Mouse (Mus musculus): Measurements from ENCODE around the gene Rps16. TPM values are rescaled to one million over a fixed set of nuclear protein-coding genes. Genes with fewer than 3 reads are reported as not detected.
A peak's percentile ranks its signal among the peaks of the same experiment; 100 is the strongest.

The Rps16 gene
- polyA plus RNA-seq, 1 experiment from 2014 or later, result 955 TPM

- DNase-seq (ENCODE audit: low spot score), result no peak
- 5% methylated on average over 34 of the region's 35 CpGs for WGBS
- H3K4me2 ChIP-seq (replicated peaks; ENCODE audit: low read depth), result peak overlapping the region; percentile 97
These were observed 39.1 kb upstream of the Rps16 start for GRCm38 (mm10) chr7:28311151-28311925.

DNA sequence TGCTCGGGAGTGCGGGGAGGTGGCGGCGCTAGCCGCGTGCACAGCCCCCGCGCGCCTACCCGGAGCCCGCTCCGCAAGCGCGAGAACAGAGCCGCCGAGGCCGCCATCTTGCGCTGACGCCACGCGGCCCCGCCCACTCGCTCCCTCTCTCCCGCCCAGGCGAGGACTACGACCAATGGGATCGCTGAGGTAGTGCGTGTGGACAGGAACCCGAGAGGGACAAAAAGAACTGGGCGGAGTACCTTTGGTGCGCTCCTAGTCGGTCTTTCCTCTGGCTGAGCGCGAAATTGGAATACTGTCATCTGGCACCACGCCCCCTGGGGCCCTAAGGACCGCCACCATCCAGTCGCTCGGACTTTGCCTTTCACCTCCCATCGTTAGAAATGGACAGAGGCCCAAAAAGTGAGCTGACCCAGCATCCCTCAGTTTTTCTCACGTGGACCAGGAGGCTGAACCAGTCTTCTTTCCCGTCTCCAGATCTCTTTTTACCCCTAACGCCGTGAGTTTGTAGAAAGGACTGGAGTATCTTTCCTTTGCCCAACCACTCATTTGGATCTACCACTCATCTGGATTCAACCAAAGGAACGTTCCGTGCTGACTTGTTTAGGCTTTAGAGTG is 38.4 kb upstream of the Rps16 start, which contains the start of gene Timm50:
Gene Timm50, minus strand, starts transcription at position 147 of the 618 bp plus-strand sequence.
- peak; percentile 97 for ATAC-seq (ENCODE audit: low FRiP score, low TSS enrichment)
- H3K27ac ChIP-seq (replicated peaks), result peak within 1 kb of the TSS; percentile 65
- no peaks in the 10 kb centered on the region for H3K27me3 ChIP-seq (ENCODE audit: control insufficient read depth, insufficient read depth, low read length)
- TF ChIP-seq EP300 (optimal IDR thresholded peaks at IDR 0.05) (no peak), CTCF (IDR thresholded peaks at IDR 0.05; ENCODE audit: low read depth) (peak; percentile 31; the same call in 1 of the 2 replicates)
- no peaks in the 10 kb centered on the region for H3K9me3 ChIP-seq (ENCODE audit: control insufficient read depth, low read length)
- no peaks in the 10 kb centered on the region for H3K4me1 ChIP-seq (replicated peaks; ENCODE audit: control insufficient read depth, insufficient read depth)
- WGBS, result under 1% methylated on average over 41 of the region's 45 CpGs
- H3K4me3 ChIP-seq (ENCODE audit: low read depth, low read length), result peak within 1 kb of the TSS; percentile 90
- H3K36me3 ChIP-seq (ENCODE audit: control insufficient read depth, insufficient read depth, low read length), result peaks cover 29% of the 10 kb centered on the region
- H3K4me2 ChIP-seq (replicated peaks; ENCODE audit: low read depth), result peak within 1 kb of the TSS; percentile 97
- DNase-seq (ENCODE audit: low spot score), result peak; percentile 97
- H3K9ac ChIP-seq (ENCODE audit: low read length), result peak within 1 kb of the TSS; percentile 87

More at GRCm38 (mm10) chr7:28311151-28311925, 39.1 kb upstream of the Rps16 start:
- Histone ChIP-seq H3K4me3 (ENCODE audit: low read depth, low read length) (peak overlapping the region; percentile 90), H3K9me3 (ENCODE audit: control insufficient read depth, low read length) (no peaks in the 10 kb centered on the region), H3K27ac (replicated peaks) (peak overlapping the region; percentile 65), H3K4me1 (replicated peaks; ENCODE audit: control insufficient read depth, insufficient read depth) (no peaks in the 10 kb centered on the region), H3K9ac (ENCODE audit: low read length) (peak overlapping the region; percentile 87), H3K27me3 (ENCODE audit: control insufficient read depth, insufficient read depth, low read length) (no peaks in the 10 kb centered on the region), H3K36me3 (ENCODE audit: control insufficient read depth, insufficient read depth, low read length) (peaks cover 28% of the 10 kb centered on the region)
- peak; percentile 69 for ATAC-seq (ENCODE audit: low FRiP score, low TSS enrichment)
- TF ChIP-seq CTCF (IDR thresholded peaks at IDR 0.05; ENCODE audit: low read depth) (no peak), EP300 (optimal IDR thresholded peaks at IDR 0.05) (no peak)

DNA sequence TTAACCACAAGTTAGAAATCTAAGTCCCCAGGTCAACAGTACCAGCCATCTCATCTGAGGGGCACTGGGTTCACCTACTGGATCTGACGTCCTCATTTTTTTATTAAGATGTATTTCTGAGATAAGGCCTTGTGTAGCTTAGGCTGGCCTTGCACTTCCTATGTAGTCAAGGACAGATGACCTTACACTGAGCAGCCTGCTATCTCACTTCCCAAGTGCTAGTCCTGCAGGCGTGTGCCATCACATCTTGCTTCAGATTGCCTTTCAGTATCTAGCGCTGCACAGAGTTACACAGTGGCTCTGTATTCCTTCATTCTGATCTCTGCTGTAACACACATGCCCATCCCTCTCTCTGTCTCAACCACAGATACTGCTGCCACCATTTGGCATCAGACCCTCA is 32.4 kb upstream of the Rps16 start:
- peaks cover 56% of the 10 kb centered on the region for H3K36me3 ChIP-seq (ENCODE audit: control insufficient read depth, insufficient read depth, low read length)
- no peak overlapping the region for H3K4me2 ChIP-seq (replicated peaks; ENCODE audit: low read depth)
- H3K27ac ChIP-seq (replicated peaks), result no peak overlapping the region
- TF ChIP-seq CTCF (IDR thresholded peaks at IDR 0.05; ENCODE audit: low read depth) (no peak), EP300 (optimal IDR thresholded peaks at IDR 0.05) (no peak)
- 88% methylated on average over 3 of the region's 3 CpGs for WGBS
- DNase-seq (ENCODE audit: low spot score), result no peak
- H3K4me3 ChIP-seq (ENCODE audit: low read depth, low read length), result no peak overlapping the region
- no peaks in the 10 kb centered on the region for H3K4me1 ChIP-seq (replicated peaks; ENCODE audit: control insufficient read depth, insufficient read depth)
- no peaks in the 10 kb centered on the region for H3K27me3 ChIP-seq (ENCODE audit: control insufficient read depth, insufficient read depth, low read length)
- H3K9me3 ChIP-seq (ENCODE audit: control insufficient read depth, low read length), result no peaks in the 10 kb centered on the region
- no peak overlapping the region for H3K9ac ChIP-seq (ENCODE audit: low read length)
- no peak for ATAC-seq (ENCODE audit: low FRiP score, low TSS enrichment)

- Histone ChIP-seq H3K4me1 (replicated peaks; ENCODE audit: control insufficient read depth, insufficient read depth) (no peaks in the 10 kb centered on the region), H3K4me3 (ENCODE audit: low read depth, low read length) (no peak overlapping the region), H3K36me3 (ENCODE audit: control insufficient read depth, insufficient read depth, low read length) (peaks cover 62% of the 10 kb centered on the region), H3K9me3 (ENCODE audit: control insufficient read depth, low read length) (no peaks in the 10 kb centered on the region), H3K27ac (replicated peaks) (no peak overlapping the region), H3K4me2 (replicated peaks; ENCODE audit: low read depth) (no peak overlapping the region), H3K27me3 (ENCODE audit: control insufficient read depth, insufficient read depth, low read length) (no peaks in the 10 kb centered on the region), H3K9ac (ENCODE audit: low read length) (no peak overlapping the region)
- 92% methylated on average over 17 of the region's 17 CpGs for WGBS
- ATAC-seq (ENCODE audit: low FRiP score, low TSS enrichment) (no peak), DNase-seq (ENCODE audit: low spot score) (no peak)
- TF ChIP-seq EP300 (optimal IDR thresholded peaks at IDR 0.05) (no peak), CTCF (IDR thresholded peaks at IDR 0.05; ENCODE audit: low read depth) (no peak)
These were observed 31.7 kb upstream of the Rps16 start for GRCm38 (mm10) chr7:28318714-28319113.

DNA sequence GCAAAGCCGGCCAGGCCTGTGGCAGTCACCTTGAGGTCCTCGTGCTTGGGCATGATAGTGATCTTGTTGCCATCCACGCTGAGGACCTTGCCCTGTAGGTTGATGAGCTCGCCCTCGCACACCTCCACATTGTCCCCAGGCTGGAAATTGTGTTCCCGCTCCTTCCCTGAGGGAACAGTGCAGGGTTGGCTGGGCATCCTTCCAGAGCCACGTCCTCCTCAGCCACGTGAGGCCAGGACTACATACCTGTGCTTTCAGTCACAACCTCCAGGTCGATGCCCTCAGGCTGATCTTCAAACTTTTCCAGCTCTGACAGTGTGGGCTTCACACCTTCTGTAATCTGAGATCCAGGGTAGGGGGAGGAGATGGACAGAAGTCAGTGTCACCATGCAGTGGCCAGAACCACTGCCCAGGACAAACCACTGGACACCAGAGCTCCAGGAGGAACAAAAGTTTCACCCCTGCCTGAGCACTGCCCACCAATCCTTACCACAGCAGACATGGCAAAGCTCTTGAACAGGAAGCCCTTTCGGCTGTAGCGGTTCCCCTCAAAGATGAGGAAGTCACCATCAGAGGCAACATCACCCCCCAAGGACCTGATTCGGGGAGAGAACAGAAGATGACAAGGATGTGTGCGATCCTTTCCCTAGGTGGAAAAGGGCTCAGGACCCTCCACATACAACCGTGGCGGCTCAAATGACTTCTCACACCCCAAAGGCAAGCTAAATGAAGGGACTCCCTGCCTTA is 28.3 kb upstream of the Rps16 start:
- 90% methylated on average over 15 of the region's 15 CpGs for WGBS
- H3K4me2 ChIP-seq (replicated peaks; ENCODE audit: low read depth), result no peak overlapping the region

More for the DNA sequence above, 28.3 kb upstream of the Rps16 start:
- no peak for TF ChIP-seq CTCF (IDR thresholded peaks at IDR 0.05; ENCODE audit: low read depth)
- Histone ChIP-seq H3K4me3 (ENCODE audit: low read depth, low read length) (no peak overlapping the region), H3K9me3 (ENCODE audit: control insufficient read depth, low read length) (no peaks in the 10 kb centered on the region), H3K4me1 (replicated peaks; ENCODE audit: control insufficient read depth, insufficient read depth) (no peaks in the 10 kb centered on the region), H3K27ac (replicated peaks) (no peak overlapping the region), H3K36me3 (ENCODE audit: control insufficient read depth, insufficient read depth, low read length) (peaks cover 61% of the 10 kb centered on the region), H3K27me3 (ENCODE audit: control insufficient read depth, insufficient read depth, low read length) (no peaks in the 10 kb centered on the region), H3K9ac (ENCODE audit: low read length) (no peak overlapping the region)
- ATAC-seq (ENCODE audit: low FRiP score, low TSS enrichment), result no peak
- no peak for DNase-seq (ENCODE audit: low spot score)
